Mouse (Mus musculus) MEL (cell line): ENCODE data around the gene Lysmd1. TPM values are rescaled to one million over a fixed set of nuclear protein-coding genes. Genes with fewer than 3 reads are reported as not detected.
A peak's percentile ranks its signal among the peaks of the same experiment; 100 is the strongest.

Experiments
- DNase-seq: peaks from one replicate; pipeline ENCODE4 v3.0.0; 2011; ENCODE audit warnings: low read depth, low spot score
- H3K27ac ChIP-seq: 2 replicates; pipeline ENCODE4 v1.5.1; 2012; ENCODE audit warnings: low read depth, mild to moderate bottlenecking, control low read depth, low read length, moderate library complexity; ENCODE audit not compliant: control insufficient read depth
- H3K27me3 ChIP-seq, 2 experiments: fragments of 150-350 bp in 1 of 2; sonication (generic) in 1 of 2; 2 replicates each; pipeline ENCODE4 v1.6.1; 2012; ENCODE audit warnings: low read length in 2 of 2, mild to moderate bottlenecking in 2 of 2, improper control_type of control experiment in 1 of 2, moderate library complexity in 1 of 2; ENCODE audit not compliant: insufficient read depth in 2 of 2, control insufficient read depth in 1 of 2
- H3K36me3 ChIP-seq, 2 experiments: 2 replicates each; pipeline ENCODE4 v1.6.1; 2012 to 2014; ENCODE audit warnings: low read length in 2 of 2, improper control_type of control experiment in 1 of 2, inconsistent platforms in 1 of 2, mild to moderate bottlenecking in 1 of 2; ENCODE audit not compliant: insufficient read depth in 2 of 2, control insufficient read depth in 1 of 2
- H3K4me1 ChIP-seq, 2 experiments: fragments of 150-350 bp in 1 of 2; sonication (generic) in 1 of 2; 2 replicates each; pipeline ENCODE4 v1.6.1; 2012; ENCODE audit warnings: low read length in 2 of 2, improper control_type of control experiment in 1 of 2, mild to moderate bottlenecking in 1 of 2; ENCODE audit not compliant: insufficient read depth in 2 of 2, control insufficient read depth in 1 of 2
- H3K4me3 ChIP-seq, 2 experiments: fragments of 150-350 bp in 1 of 2; sonication (generic) in 1 of 2; 2 replicates each; pipeline ENCODE4 v1.5.1; 2012; ENCODE audit warnings: low read depth in 2 of 2, low read length in 2 of 2, mild to moderate bottlenecking in 2 of 2, moderate library complexity in 2 of 2, control low read depth in 1 of 2, improper control_type of control experiment in 1 of 2; ENCODE audit not compliant: control insufficient read depth in 1 of 2, insufficient read depth in 1 of 2
- H3K79me2 ChIP-seq: 2 replicates; pipeline ENCODE4 v1.6.1; 2012; ENCODE audit warnings: mild to moderate bottlenecking, low read length, moderate library complexity; ENCODE audit not compliant: control insufficient read depth, poor library complexity, insufficient read depth
- H3K9ac ChIP-seq: 2 replicates; pipeline ENCODE4 v1.6.1; 2012; ENCODE audit warnings: low read depth, mild to moderate bottlenecking, control low read depth, low read length, moderate library complexity; ENCODE audit not compliant: control insufficient read depth, poor library complexity, severe bottlenecking
- H3K9me3 ChIP-seq: fragments of 150-350 bp; sonication (generic); replicated peaks from 2 replicates; pipeline ENCODE4 v1.6.1; 2012; ENCODE audit warnings: mild to moderate bottlenecking, low read length, improper control_type of control experiment, moderate library complexity; ENCODE audit not compliant: insufficient read depth
- CHD1 ChIP-seq: IDR thresholded peaks from 2 replicates; pipeline ENCODE4 v1.6.1; 2012; ENCODE audit warnings: low read depth, mild to moderate bottlenecking, inconsistent platforms, low read length, improper control_type of control experiment
- CTCF ChIP-seq, 3 experiments: IDR thresholded peaks in 2 of 3; conservative IDR thresholded peaks in 1 of 3; 2 replicates each; pipeline ENCODE4 v1.5.1; 2011 to 2012; ENCODE audit warnings: low read length in 3 of 3, low read depth in 2 of 3, mild to moderate bottlenecking in 2 of 3, improper control_type of control experiment in 1 of 3, inconsistent platforms in 1 of 3, mixed read lengths in 1 of 3, moderate library complexity in 1 of 3; ENCODE audit not compliant: control insufficient read depth in 1 of 3, insufficient read depth in 1 of 3, poor library complexity in 1 of 3, severe bottlenecking in 1 of 3
- E2F4 ChIP-seq: IDR thresholded peaks from 2 replicates; pipeline ENCODE4 v1.6.1; 2011; ENCODE audit warnings: low read depth, low read length, improper control_type of control experiment, borderline replicate concordance
- ELF1 ChIP-seq: IDR thresholded peaks from 2 replicates; pipeline ENCODE4 v1.6.1; 2014; ENCODE audit warnings: low read depth, mild to moderate bottlenecking, inconsistent platforms, low read length, improper control_type of control experiment, moderate library complexity
- EP300 ChIP-seq, 2 experiments: IDR thresholded peaks; 2 replicates each; pipeline ENCODE4 v1.6.1; 2011; ENCODE audit warnings: improper control_type of control experiment in 2 of 2, low read length in 2 of 2, low read depth in 1 of 2, mild to moderate bottlenecking in 1 of 2
- ETS1 ChIP-seq: IDR thresholded peaks from 2 replicates; pipeline ENCODE4 v1.6.1; 2012; ENCODE audit warnings: low read depth, mild to moderate bottlenecking, inconsistent platforms, low read length, improper control_type of control experiment, moderate library complexity
- GABPA ChIP-seq: IDR thresholded peaks from 2 replicates; pipeline ENCODE4 v1.6.1; 2012; ENCODE audit warnings: low read depth, mild to moderate bottlenecking, inconsistent platforms, low read length, improper control_type of control experiment, moderate library complexity
- GATA1 ChIP-seq: IDR thresholded peaks from 2 replicates; pipeline ENCODE4 v1.6.1; 2011; ENCODE audit warnings: low read depth, low read length, improper control_type of control experiment
- HCFC1 ChIP-seq: IDR thresholded peaks from 2 replicates; pipeline ENCODE4 v1.6.1; 2012; ENCODE audit warnings: low read depth, mild to moderate bottlenecking, inconsistent platforms, low read length, improper control_type of control experiment, moderate library complexity
- JUND ChIP-seq: IDR thresholded peaks from 2 replicates; pipeline ENCODE4 v1.6.1; 2011; ENCODE audit warnings: low read depth, mild to moderate bottlenecking, improper control_type of control experiment, low read length
- KAT2A ChIP-seq: conservative IDR thresholded peaks from 2 replicates; pipeline ENCODE4 v1.6.1; 2012; ENCODE audit warnings: low read depth, low read length, improper control_type of control experiment, inconsistent platforms
- MAFK ChIP-seq: IDR thresholded peaks from 2 replicates; pipeline ENCODE4 v1.6.1; 2011; ENCODE audit warnings: low read depth, mild to moderate bottlenecking, low read length, improper control_type of control experiment, borderline replicate concordance
- MAX ChIP-seq: IDR thresholded peaks from 2 replicates; pipeline ENCODE4 v1.6.1; 2011; ENCODE audit warnings: low read length, improper control_type of control experiment
- MAZ ChIP-seq: IDR thresholded peaks from 2 replicates; pipeline ENCODE4 v1.6.1; 2012; ENCODE audit warnings: low read depth, mild to moderate bottlenecking, inconsistent platforms, low read length, improper control_type of control experiment
- MEF2A ChIP-seq: IDR thresholded peaks from 2 replicates; pipeline ENCODE4 v1.6.1; 2014; ENCODE audit warnings: low read depth, mild to moderate bottlenecking, inconsistent platforms, low read length, improper control_type of control experiment; ENCODE audit not compliant: poor library complexity, insufficient replicate concordance, severe bottlenecking; ENCODE audit errors: extremely low read depth
- MXI1 ChIP-seq: IDR thresholded peaks from 2 replicates; pipeline ENCODE4 v1.6.1; 2011; ENCODE audit warnings: mild to moderate bottlenecking, low read depth, low read length, improper control_type of control experiment
- MYB ChIP-seq: IDR thresholded peaks from 2 replicates; pipeline ENCODE4 v1.6.1; 2011; ENCODE audit warnings: mild to moderate bottlenecking, low read depth, low read length, improper control_type of control experiment
- MYC ChIP-seq: IDR thresholded peaks from 2 replicates; pipeline ENCODE4 v1.6.1; 2011; ENCODE audit warnings: low read depth, mild to moderate bottlenecking, low read length, improper control_type of control experiment, moderate library complexity
- NELFE ChIP-seq: IDR thresholded peaks from 2 replicates; pipeline ENCODE4 v1.6.1; 2011; ENCODE audit warnings: low read depth, low read length, improper control_type of control experiment
- NRF1 ChIP-seq: IDR thresholded peaks from 2 replicates; pipeline ENCODE4 v1.6.1; 2014; ENCODE audit warnings: low read depth, mild to moderate bottlenecking, inconsistent platforms, low read length, improper control_type of control experiment, moderate library complexity; ENCODE audit not compliant: poor library complexity, insufficient read depth, severe bottlenecking
- POLR2A ChIP-seq, 2 experiments: IDR thresholded peaks; 2 replicates each; pipeline ENCODE4 v1.6.1; 2011 to 2012; ENCODE audit warnings: low read length in 2 of 2, mild to moderate bottlenecking in 2 of 2, control low read depth in 1 of 2, improper control_type of control experiment in 1 of 2, low read depth in 1 of 2, moderate library complexity in 1 of 2; ENCODE audit not compliant: control insufficient read depth in 1 of 2, insufficient read depth in 1 of 2, poor library complexity in 1 of 2
- POLR2AphosphoS2 ChIP-seq: IDR thresholded peaks from 2 replicates; pipeline ENCODE4 v1.6.1; 2011; ENCODE audit warnings: low read length, improper control_type of control experiment
- POLR2AphosphoS5 ChIP-seq: IDR thresholded peaks from 2 replicates; pipeline ENCODE4 v1.6.1; 2012; ENCODE audit warnings: low read depth, borderline replicate concordance, mild to moderate bottlenecking, inconsistent platforms, low read length, moderate library complexity, mixed read lengths
- RCOR1 ChIP-seq: IDR thresholded peaks from 2 replicates; pipeline ENCODE4 v1.6.1; 2012; ENCODE audit warnings: low read depth, mild to moderate bottlenecking, inconsistent platforms, low read length, improper control_type of control experiment
- SIN3A ChIP-seq: IDR thresholded peaks from 2 replicates; pipeline ENCODE4 v1.6.1; 2012; ENCODE audit warnings: low read length, improper control_type of control experiment, inconsistent platforms
- SMC3 ChIP-seq: IDR thresholded peaks from 2 replicates; pipeline ENCODE4 v1.6.1; 2011; ENCODE audit warnings: low read depth, low read length, improper control_type of control experiment
- TBP ChIP-seq: IDR thresholded peaks from 2 replicates; pipeline ENCODE4 v1.8.0; 2011; ENCODE audit warnings: low read depth, low read length, improper control_type of control experiment
- TCF12 ChIP-seq: IDR thresholded peaks from 2 replicates; pipeline ENCODE4 v1.6.1; 2014; ENCODE audit warnings: low read depth, mild to moderate bottlenecking, inconsistent platforms, low read length, improper control_type of control experiment, moderate library complexity
- UBTF ChIP-seq: IDR thresholded peaks from 2 replicates; pipeline ENCODE4 v1.6.1; 2012; ENCODE audit warnings: low read depth, mild to moderate bottlenecking, inconsistent platforms, low read length, improper control_type of control experiment, moderate library complexity, borderline replicate concordance; ENCODE audit not compliant: insufficient read depth
- USF1 ChIP-seq: IDR thresholded peaks from 2 replicates; pipeline ENCODE4 v1.6.1; 2014; ENCODE audit warnings: low read depth, mild to moderate bottlenecking, inconsistent platforms, low read length, improper control_type of control experiment, moderate library complexity
- ZC3H11A ChIP-seq: IDR thresholded peaks from 2 replicates; pipeline ENCODE4 v1.6.1; 2012; ENCODE audit warnings: low read depth, mild to moderate bottlenecking, inconsistent platforms, low read length, improper control_type of control experiment
- ZMIZ1 ChIP-seq: IDR thresholded peaks from 2 replicates; pipeline ENCODE4 v1.6.1; 2012; ENCODE audit warnings: low read depth, mild to moderate bottlenecking, inconsistent platforms, low read length, improper control_type of control experiment, moderate library complexity
- ZNF384 ChIP-seq: IDR thresholded peaks from 2 replicates; pipeline ENCODE4 v1.6.1; 2012; ENCODE audit warnings: low read depth, mild to moderate bottlenecking, inconsistent platforms, low read length, improper control_type of control experiment
- polyA plus RNA-seq, 2 experiments: library from polyadenylated mRNA; stranded (reverse) in 1 of 2; unstranded in 1 of 2; fragments of >175 nt in 1 of 2; fragments of >200 nt in 1 of 2; gene quantifications; 2 replicates each; pipeline versions ENCODE4 v1.2.1 to v1.2.4; 2012; ENCODE audit warnings: low replicate concordance in 2 of 2, low read depth in 1 of 2; ENCODE audit not compliant: insufficient read length in 2 of 2, insufficient read depth in 1 of 2, missing spikeins in 1 of 2
- total RNA-seq: library from RNA; depleted of rRNA; stranded (reverse); fragments of 300-350 nt; gene quantifications from 2 replicates; pipeline ENCODE4 v1.2.3, GENCODE M21; 2012; rRNA removed

The Lysmd1 gene
- total RNA-seq = 22.1 and 22.7 TPM in 2 replicates
- polyA plus RNA-seq = 100 to 1,000 TPM in 1 of 2 experiments, 10 to 100 TPM in 1; 22.9 to 102 TPM

DNA sequence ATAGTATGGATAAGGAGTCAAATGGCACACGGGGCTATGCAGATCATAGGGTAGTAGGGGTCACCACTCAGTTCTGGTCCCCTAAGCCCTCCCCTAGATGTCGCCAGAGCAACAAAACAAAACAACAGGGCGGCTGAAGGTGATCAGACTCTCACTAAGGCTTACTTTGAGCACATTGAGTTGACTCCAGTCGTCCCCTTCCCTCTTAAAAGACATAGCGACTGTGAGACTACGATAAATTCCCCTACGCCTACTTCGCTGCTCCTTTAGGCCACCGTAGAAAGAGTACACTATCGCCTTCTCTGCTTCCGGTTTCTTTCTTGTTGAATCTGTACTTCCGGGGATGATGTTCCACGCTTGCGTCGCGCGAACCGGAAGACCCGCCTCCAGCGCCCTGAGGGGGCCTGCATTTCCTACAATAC, at the start of gene Lysmd1, which contains the start of gene Scnm1:
Lysmd1 (plus strand) TSS at position 409 of the 422 bp plus-strand sequence.
Scnm1 (minus strand) TSS at position 332 of the 422 bp plus-strand sequence.
- TF ChIP-seq GATA1 = peak; percentile 96
- peak; percentile 70 for TF ChIP-seq NRF1
- TF ChIP-seq JUND = no peak
- peak in 2 of 3 experiments; percentile 27 to 36; a peak in 4 of 6 replicates for TF ChIP-seq CTCF (IDR thresholded peaks at IDR 0.05 in 2 of 3, conservative IDR thresholded peaks at IDR 0.05 in 1 of 3; ENCODE audit: control insufficient read depth in 1 of 3, insufficient read depth in 1 of 3, low read depth in 2 of 3, low read length in 3 of 3, poor library complexity in 1 of 3, severe bottlenecking in 1 of 3)
- peak; percentile 80 for TF ChIP-seq ZNF384
- TF ChIP-seq ELF1 = peak; percentile 98
- TF ChIP-seq POLR2AphosphoS5 = no peak
- peak; percentile 48; the same call in 1 of the 2 replicates for TF ChIP-seq RCOR1
- peak; percentile 83 for TF ChIP-seq ETS1
- TF ChIP-seq POLR2AphosphoS2 = peak; percentile 86
- no peak for TF ChIP-seq MAFK
- no peak for TF ChIP-seq CHD1
- TF ChIP-seq MAX = peak; percentile 66; the same call in 1 of the 2 replicates
- TF ChIP-seq TBP = peak; percentile 93
- peak; percentile 69 for TF ChIP-seq MXI1
- TF ChIP-seq EP300 (IDR thresholded peaks at IDR 0.05; ENCODE audit: low read depth in 1 of 2, low read length in 2 of 2) = peak in 1 of 2 experiments; percentile 54; a peak in 2 of 4 replicates
- TF ChIP-seq MAZ = no peak; the same call in 1 of the 2 replicates
- no peak for TF ChIP-seq UBTF
- no peak for TF ChIP-seq MYB
- TF ChIP-seq TCF12 = peak; percentile 71
- no peak for TF ChIP-seq GABPA
- peak; percentile 97 for TF ChIP-seq SIN3A
- TF ChIP-seq POLR2A (IDR thresholded peaks at IDR 0.05; ENCODE audit: control insufficient read depth in 1 of 2, insufficient read depth in 1 of 2, low read depth in 1 of 2, low read length in 2 of 2, poor library complexity in 1 of 2) = peak in 1 of 2 experiments; percentile 92; a peak in 2 of 4 replicates
- no peak for TF ChIP-seq MEF2A
- TF ChIP-seq ZMIZ1 = peak; percentile 70
- TF ChIP-seq SMC3 = no peak
- peak; percentile 87 for TF ChIP-seq MYC
- TF ChIP-seq ZC3H11A = no peak
- TF ChIP-seq KAT2A = peak; percentile 92
- peak; percentile 90 for TF ChIP-seq HCFC1
- peak; percentile 33; the same call in 1 of the 2 replicates for TF ChIP-seq USF1
- peak; percentile 89 for TF ChIP-seq NELFE
- TF ChIP-seq E2F4 = peak; percentile 54; the same call in 1 of the 2 replicates
- Histone ChIP-seq H3K9me3 (no peaks in the 10 kb centered on the region), H3K27me3 (no peaks in the 10 kb centered on the region), H3K79me2 (peaks cover 11% of the 10 kb centered on the region), H3K27ac (peak within 1 kb of the TSS; percentile 79), H3K4me3 (peak within 1 kb of the TSS; percentile 69 to 86), H3K9ac (peak within 1 kb of the TSS; percentile 73), H3K36me3 (peaks cover 0 to 20% of the 10 kb centered on the region in 2 experiments; a peak in 3 of 4 replicates), H3K4me1 (peaks cover 12 to 24% of the 10 kb centered on the region in 2 experiments)
- DNase-seq = peak; percentile 100
